Mouse (Mus musculus): ENCODE data around the gene Scyl1.

DNA sequence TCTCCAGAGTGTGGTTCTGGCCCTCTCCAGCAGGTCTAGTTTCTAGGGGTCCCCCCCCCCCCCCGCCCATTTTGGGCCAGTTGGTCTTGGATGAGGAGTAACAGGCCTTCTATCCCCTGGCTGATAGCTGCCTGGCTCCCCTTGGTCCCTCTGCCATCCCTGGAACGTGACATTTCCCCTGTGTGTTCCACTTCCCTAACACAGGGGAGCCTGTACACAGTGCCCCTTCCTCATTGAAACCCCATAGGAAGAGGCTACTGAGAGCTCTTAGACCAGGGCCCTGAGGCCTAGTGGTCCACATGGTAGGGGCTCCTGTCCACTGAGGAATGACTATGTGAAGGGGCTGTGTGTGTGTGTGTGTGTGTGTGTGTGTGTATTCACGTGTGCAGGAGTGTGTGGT lies 36.5 kb upstream of the Scyl1 start:
- TF ChIP-seq CTCF (IDR thresholded peaks at IDR 0.05; ENCODE audit: extremely low read depth, insufficient read depth, insufficient read length, insufficient replicate concordance) (no peak), POLR2A (IDR thresholded peaks at IDR 0.05; ENCODE audit: low read depth, low read length) (no peak)
